Mouse (Mus musculus) megakaryocyte, embryonic 14.5 days (primary cell): ENCODE measurements around the gene Ceacam16. TPM values are rescaled to one million over a fixed set of nuclear protein-coding genes. Genes with fewer than 3 reads are reported as not detected.

Source experiments
- H3K27me3 ChIP-seq: replicated peaks from 2 replicates; pipeline ENCODE3; 2012; ENCODE audit warnings: inconsistent platforms
- H3K36me3 ChIP-seq: replicated peaks from 2 replicates; pipeline ENCODE3; 2012; ENCODE audit warnings: low read length, inconsistent platforms, mixed read lengths
- H3K4me1 ChIP-seq: 2 replicates; pipeline ENCODE4 v1.6.1; 2012; ENCODE audit warnings: inconsistent platforms
- H3K4me3 ChIP-seq: replicated peaks from 2 replicates; pipeline ENCODE3; 2012; ENCODE audit warnings: moderate library complexity, mild to moderate bottlenecking, inconsistent platforms
- H3K9me3 ChIP-seq: 2 replicates; pipeline ENCODE4 v1.6.1; 2012; ENCODE audit warnings: inconsistent platforms
- FLI1 ChIP-seq: IDR thresholded peaks from 2 replicates; pipeline ENCODE4 v1.6.1; 2012; ENCODE audit warnings: low read length, inconsistent platforms, mixed read lengths
- GATA1 ChIP-seq: IDR thresholded peaks from 3 replicates; pipeline ENCODE4 v1.6.1; 2012; ENCODE audit warnings: mixed read lengths, low read length, inconsistent platforms, borderline replicate concordance
- polyA plus RNA-seq: library from polyadenylated mRNA; stranded (reverse); fragments of >175 nt; gene quantifications from 2 replicates; pipeline ENCODE4 v1.2.3, GENCODE M21; 2012; ENCODE audit warnings: low replicate concordance; ENCODE audit not compliant: insufficient read depth

Ceacam16 gene
- polyA plus RNA-seq, 1 experiment: 2.0 TPM

GRCm38 (mm10) chr7:19843561-19843960 is 17.5 kb downstream of the Ceacam16 start:
- H3K4me3 ChIP-seq: peak overlapping the region; percentile 53
- TF ChIP-seq GATA1: no peak
- TF ChIP-seq FLI1: no peak
- peaks cover 15% of the 10 kb centered on the region for H3K27me3 ChIP-seq
- H3K9me3 ChIP-seq: no peaks in the 10 kb centered on the region
- H3K4me1 ChIP-seq: peaks cover 59% of the 10 kb centered on the region
- no peaks in the 10 kb centered on the region for H3K36me3 ChIP-seq

DNA sequence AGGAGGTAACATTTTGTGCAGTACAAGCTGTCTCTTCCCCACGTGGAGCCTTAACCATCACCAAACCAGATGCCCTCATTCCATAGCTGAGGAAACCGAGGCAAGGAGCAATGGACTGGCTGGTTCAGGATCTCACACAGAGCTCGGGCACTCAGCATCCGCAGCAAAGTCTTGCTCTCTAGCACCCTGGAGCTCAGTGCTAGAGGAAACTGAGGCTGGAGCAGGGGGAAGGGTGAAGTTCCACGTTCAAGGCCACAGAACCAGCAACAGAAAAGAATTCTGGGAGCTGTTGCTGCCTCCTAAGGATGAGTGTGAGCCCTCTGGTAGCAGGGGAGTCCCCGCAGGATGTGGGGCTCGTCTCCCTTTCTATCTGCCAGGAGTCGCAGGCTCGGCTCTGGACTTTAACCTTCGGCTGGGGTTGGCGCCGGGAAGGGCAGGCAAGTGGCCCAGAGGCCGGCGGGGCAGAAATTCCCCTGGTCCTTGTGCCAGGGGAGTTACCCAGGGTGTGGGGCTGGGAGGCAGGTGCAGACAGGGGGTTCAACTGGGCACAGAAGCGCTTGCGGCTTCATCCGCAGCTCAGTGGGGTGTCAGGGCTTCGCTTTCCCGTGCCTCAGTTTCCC is 18.1 kb downstream of the Ceacam16 start:
- Histone ChIP-seq H3K4me3 (no peak overlapping the region), H3K27me3 (peaks cover 12% of the 10 kb centered on the region), H3K36me3 (no peaks in the 10 kb centered on the region), H3K4me1 (peaks cover 56% of the 10 kb centered on the region), H3K9me3 (no peaks in the 10 kb centered on the region)
- TF ChIP-seq FLI1: no peak
- TF ChIP-seq GATA1: no peak

DNA sequence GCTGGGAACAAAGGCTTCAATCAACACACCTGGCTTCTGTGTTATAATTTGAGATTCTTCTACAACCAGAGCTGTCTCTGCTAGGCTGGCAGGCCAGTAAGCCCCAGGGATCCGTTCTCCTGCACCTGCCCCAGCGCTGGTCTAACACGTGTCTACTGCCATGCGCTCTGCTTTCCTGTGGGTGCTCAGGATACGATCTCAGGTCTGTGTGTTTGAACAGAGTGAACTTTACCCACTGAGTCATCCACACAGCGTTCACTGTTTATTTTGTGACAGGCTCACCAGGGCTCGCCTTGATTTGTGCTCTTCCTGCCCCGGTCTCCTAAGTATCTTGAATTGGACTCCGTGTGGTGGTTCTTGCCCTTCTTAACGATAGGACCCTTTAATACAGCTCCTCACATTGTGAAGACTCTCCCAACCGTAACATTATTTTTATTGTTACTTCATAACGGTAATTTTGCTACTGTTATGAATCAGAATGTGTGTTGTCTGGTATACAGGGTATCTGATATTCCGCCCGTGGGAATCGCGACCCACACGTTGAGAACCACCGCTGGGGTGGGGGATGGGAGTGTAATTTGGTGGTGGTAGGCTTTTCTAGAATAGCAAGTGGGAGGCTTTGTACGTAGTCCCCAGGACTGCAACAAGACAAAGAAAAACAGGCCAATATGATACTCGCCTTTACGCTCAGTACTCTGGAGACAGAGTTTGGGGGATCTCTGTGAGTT is 19.2 kb downstream of the Ceacam16 start:
- Histone ChIP-seq H3K36me3 (no peaks in the 10 kb centered on the region), H3K4me3 (no peak overlapping the region), H3K27me3 (peaks cover 10% of the 10 kb centered on the region), H3K4me1 (peaks cover 48% of the 10 kb centered on the region), H3K9me3 (no peaks in the 10 kb centered on the region)
- TF ChIP-seq FLI1: no peak

GRCm38 (mm10) chr7:19840936-19841335 is 20.2 kb downstream of the Ceacam16 start:
- peaks cover 51% of the 10 kb centered on the region for H3K4me1 ChIP-seq
- H3K9me3 ChIP-seq: no peaks in the 10 kb centered on the region
- no peak overlapping the region for H3K4me3 ChIP-seq

DNA sequence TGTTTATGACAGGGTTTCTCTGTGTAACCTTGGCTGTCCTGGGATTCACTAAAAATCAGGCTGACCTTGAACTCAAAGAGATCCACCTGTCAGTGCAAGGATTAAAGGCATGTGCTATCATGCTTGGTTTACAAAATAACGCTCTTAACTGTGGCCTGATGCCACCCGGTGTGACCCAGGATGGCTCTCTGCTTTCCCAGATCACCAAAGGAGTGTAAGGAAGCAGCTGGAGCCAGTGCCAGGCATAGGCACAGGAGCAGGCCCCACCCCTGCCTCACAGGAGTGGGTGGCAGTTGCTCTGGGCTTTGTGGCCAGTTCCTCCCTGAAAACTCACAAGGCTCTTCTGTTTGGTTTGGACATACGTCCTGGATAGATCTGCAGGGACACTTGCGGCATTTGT is 20.7 kb downstream of the Ceacam16 start:
- Histone ChIP-seq H3K27me3 (peaks cover 10% of the 10 kb centered on the region), H3K36me3 (no peaks in the 10 kb centered on the region), H3K4me1 (peaks cover 51% of the 10 kb centered on the region), H3K9me3 (no peaks in the 10 kb centered on the region), H3K4me3 (no peak overlapping the region)
- no peak for TF ChIP-seq FLI1
- no peak for TF ChIP-seq GATA1

More at GRCm38 (mm10) chr7:19840936-19841335, 20.2 kb downstream of the Ceacam16 start:
- H3K27me3 ChIP-seq: peaks cover 10% of the 10 kb centered on the region
- no peak for TF ChIP-seq FLI1
- H3K36me3 ChIP-seq: no peaks in the 10 kb centered on the region

DNA sequence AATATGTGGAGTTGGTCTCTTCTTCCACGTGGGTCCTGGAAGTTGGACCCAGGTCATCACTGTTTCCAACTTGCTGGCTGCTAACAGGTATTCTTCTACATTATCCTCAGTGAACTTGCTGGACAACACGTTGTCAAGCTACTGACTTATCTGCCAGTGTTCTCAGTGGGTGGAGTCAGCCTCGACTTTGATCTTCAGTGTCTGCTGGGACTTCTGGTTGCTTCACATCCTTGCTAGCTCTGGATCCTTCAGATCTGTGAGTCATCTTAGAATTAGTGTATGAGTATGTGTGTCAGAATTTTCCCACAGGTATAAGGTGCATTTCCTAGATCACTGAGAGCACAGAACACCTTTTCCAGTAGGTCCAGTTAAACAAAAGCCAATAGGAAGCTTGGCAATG is 24.3 kb downstream of the Ceacam16 start:
- Histone ChIP-seq H3K27me3 (no peaks in the 10 kb centered on the region), H3K9me3 (no peaks in the 10 kb centered on the region), H3K4me1 (peaks cover 41% of the 10 kb centered on the region), H3K4me3 (no peak overlapping the region), H3K36me3 (no peaks in the 10 kb centered on the region)
- TF ChIP-seq FLI1: no peak
- no peak for TF ChIP-seq GATA1

DNA sequence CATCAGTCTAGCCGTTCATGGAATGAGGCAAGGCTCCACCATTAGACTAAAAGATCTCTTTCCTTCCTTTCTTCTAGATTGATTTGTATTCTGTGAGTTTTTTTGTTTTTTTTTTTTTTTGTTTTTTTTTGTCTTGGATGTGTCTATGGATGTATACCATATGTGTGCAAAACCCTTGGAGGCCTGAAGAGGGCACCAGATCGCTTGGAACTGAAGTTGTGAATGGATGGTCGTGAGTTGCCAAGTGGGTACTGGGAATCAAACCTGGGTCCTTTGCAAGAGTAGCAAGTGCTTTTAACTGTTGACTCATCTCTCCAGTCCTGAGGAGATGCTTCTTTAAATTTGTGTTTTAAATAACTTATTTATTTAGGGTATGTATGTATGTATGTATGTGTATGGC is 27.0 kb downstream of the Ceacam16 start:
- H3K27me3 ChIP-seq: no peaks in the 10 kb centered on the region
- peaks cover 7% of the 10 kb centered on the region for H3K9me3 ChIP-seq
- H3K36me3 ChIP-seq: peaks cover 6% of the 10 kb centered on the region
- no peak overlapping the region for H3K4me3 ChIP-seq
- no peak for TF ChIP-seq FLI1
- TF ChIP-seq GATA1: no peak
- peaks cover 56% of the 10 kb centered on the region for H3K4me1 ChIP-seq

- peaks cover 7% of the 10 kb centered on the region for H3K9me3 ChIP-seq
- peaks cover 6% of the 10 kb centered on the region for H3K36me3 ChIP-seq
- peak overlapping the region; percentile 85 for H3K4me3 ChIP-seq
- peaks cover 56% of the 10 kb centered on the region for H3K4me1 ChIP-seq
- TF ChIP-seq GATA1: no peak
- no peak for TF ChIP-seq FLI1
- no peaks in the 10 kb centered on the region for H3K27me3 ChIP-seq
Measured at GRCm38 (mm10) chr7:19831837-19832236, 29.3 kb downstream of the Ceacam16 start.

- Histone ChIP-seq H3K27me3 (no peaks in the 10 kb centered on the region), H3K4me3 (peak overlapping the region; percentile 85)
- TF ChIP-seq GATA1: no peak
- TF ChIP-seq FLI1: no peak
Measured at GRCm38 (mm10) chr7:19830682-19831156, 30.4 kb downstream of the Ceacam16 start.

GRCm38 (mm10) chr7:19829694-19830093 is 31.4 kb downstream of the Ceacam16 start:
- TF ChIP-seq FLI1 (no peak), GATA1 (no peak)

More at GRCm38 (mm10) chr7:19830682-19831156, 30.4 kb downstream of the Ceacam16 start:
- Histone ChIP-seq H3K36me3 (peaks cover 6% of the 10 kb centered on the region), H3K4me1 (peaks cover 64% of the 10 kb centered on the region), H3K9me3 (peaks cover 7% of the 10 kb centered on the region)

More at GRCm38 (mm10) chr7:19829694-19830093, 31.4 kb downstream of the Ceacam16 start:
- Histone ChIP-seq H3K27me3 (no peaks in the 10 kb centered on the region), H3K4me3 (no peak overlapping the region), H3K36me3 (peaks cover 6% of the 10 kb centered on the region), H3K9me3 (peaks cover 7% of the 10 kb centered on the region), H3K4me1 (peaks cover 74% of the 10 kb centered on the region)
